Mouse (Mus musculus) CD4-positive naive resting alpha-beta T cell, adult 76 days (primary cell): ENCODE data around the gene Cldn34d. TPM values are rescaled to one million over a fixed set of nuclear protein-coding genes. Genes with fewer than 3 reads are reported as not detected.

Experiments
- total RNA-seq: library from RNA; stranded (reverse); gene quantifications from one replicate; pipeline ENCODE4 v1.2.4, GENCODE M21; 2023

The Cldn34d gene
- not detected for total RNA-seq

DNA sequence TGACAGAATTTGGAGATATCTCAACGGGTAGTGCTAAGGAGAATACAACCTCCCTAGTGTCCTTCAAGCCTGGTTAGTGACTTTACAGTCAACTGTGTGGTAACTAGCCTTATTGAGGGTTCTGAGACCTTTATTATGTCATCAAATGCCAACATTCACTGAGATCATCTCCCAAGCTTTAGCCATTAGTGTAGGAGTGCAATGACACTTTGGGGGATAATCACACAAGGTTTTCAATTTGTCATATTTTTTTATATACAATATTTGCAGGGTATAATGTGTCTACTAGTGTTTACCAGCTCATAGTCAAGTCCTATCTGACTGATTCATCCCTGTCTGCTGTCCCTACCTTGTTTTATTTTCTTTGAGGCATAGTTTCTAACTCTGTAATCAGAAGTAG is at the start of gene Cldn34d:
Gene Cldn34d (minus strand): TSS at position 101 of the 400 bp plus-strand sequence.

Other genes with a start within 250 kb of the Cldn34d start
- gene Cldn34b4, start 209.6 kb downstream of the Cldn34d start, total RNA-seq, result not detected